Mouse (Mus musculus): ENCODE measurements around the gene Tmem106c. TPM values are rescaled to one million over a fixed set of nuclear protein-coding genes. Genes with fewer than 3 reads are reported as not detected.

Tmem106c gene
- 10 to 100 TPM; 16.6 to 20.9 TPM for total RNA-seq (2021)

- DNase-seq = peak; percentile 94 to 95
- intact Hi-C loops (cut with DNase I) = no loop called here
These were observed at the start of gene Tmem106c for GRCm38 (mm10) chr15:97963989-97964835. TSS of gene Tmem106c (plus strand) at chr15:97964200.

- intact Hi-C loops (cut with DNase I) = no loop called here
- DNase-seq = peak; percentile 64 to 67
These were observed 49.7 kb upstream of the Tmem106c start for GRCm38 (mm10) chr15:97914331-97914747.

- intact Hi-C loops (cut with DNase I) = no loop called here
- no peak for DNase-seq
These were observed 46.0 kb upstream of the Tmem106c start for GRCm38 (mm10) chr15:97917994-97918393.

GRCm38 (mm10) chr15:97919217-97919616 lies 44.8 kb upstream of the Tmem106c start:
- DNase-seq = no peak
- intact Hi-C loops (cut with DNase I) = no loop called here

GRCm38 (mm10) chr15:97920306-97920705 lies 43.7 kb upstream of the Tmem106c start:
- DNase-seq = no peak
- intact Hi-C loops (cut with DNase I) = no loop called here

GRCm38 (mm10) chr15:97921796-97922195 lies 42.2 kb upstream of the Tmem106c start:
- DNase-seq = no peak
- intact Hi-C loops (cut with DNase I) = no loop called here

- DNase-seq = peak in 1 of 2 experiments; percentile 32
- intact Hi-C loops (cut with DNase I) = no loop called here
These were observed 41.6 kb upstream of the Tmem106c start for GRCm38 (mm10) chr15:97922421-97922820.

GRCm38 (mm10) chr15:97927018-97927417 lies 37.0 kb upstream of the Tmem106c start:
- DNase-seq = no peak
- intact Hi-C loops (cut with DNase I) = no loop called here

- DNase-seq = no peak
- intact Hi-C loops (cut with DNase I) = no loop called here
These were observed 36.2 kb upstream of the Tmem106c start for GRCm38 (mm10) chr15:97927821-97928220.

GRCm38 (mm10) chr15:97929259-97929824 lies 34.7 kb upstream of the Tmem106c start:
- intact Hi-C loops (cut with DNase I) = no loop called here
- no peak for DNase-seq

GRCm38 (mm10) chr15:97932441-97932840 lies 31.6 kb upstream of the Tmem106c start:
- intact Hi-C loops (cut with DNase I) = no loop called here
- DNase-seq = no peak

- intact Hi-C loops (cut with DNase I) = no loop called here
- DNase-seq = peak; percentile 28 to 40
These were observed 25.4 kb upstream of the Tmem106c start for GRCm38 (mm10) chr15:97938580-97938979.

- DNase-seq = no peak
- intact Hi-C loops (cut with DNase I) = no loop called here
These were observed 23.9 kb upstream of the Tmem106c start for GRCm38 (mm10) chr15:97940088-97940487.

GRCm38 (mm10) chr15:97941306-97941705 lies 22.7 kb upstream of the Tmem106c start:
- intact Hi-C loops (cut with DNase I) = no loop called here
- no peak for DNase-seq

GRCm38 (mm10) chr15:97942538-97942937 lies 21.5 kb upstream of the Tmem106c start:
- intact Hi-C loops (cut with DNase I) = no loop called here
- no peak for DNase-seq

- DNase-seq = no peak
- intact Hi-C loops (cut with DNase I) = no loop called here
These were observed 20.6 kb upstream of the Tmem106c start for GRCm38 (mm10) chr15:97943356-97943755.

- DNase-seq = no peak
- intact Hi-C loops (cut with DNase I) = no loop called here
These were observed 19.0 kb upstream of the Tmem106c start for GRCm38 (mm10) chr15:97944919-97945574.

GRCm38 (mm10) chr15:97945656-97946315 lies 18.2 kb upstream of the Tmem106c start:
- no peak for DNase-seq
- intact Hi-C loops (cut with DNase I) = no loop called here

GRCm38 (mm10) chr15:97948720-97949119 lies 15.3 kb upstream of the Tmem106c start:
- intact Hi-C loops (cut with DNase I) = no loop called here

GRCm38 (mm10) chr15:97949706-97950105 lies 14.3 kb upstream of the Tmem106c start:
- DNase-seq = no peak
- intact Hi-C loops (cut with DNase I) = loop anchor here (2.0 to 5.0 kb wide), 3 partner anchors 79 to 232 kb away; no protein-coding TSS in a partner anchor

More at GRCm38 (mm10) chr15:97948720-97949119, 15.3 kb upstream of the Tmem106c start:
- DNase-seq = no peak

GRCm38 (mm10) chr15:97950240-97950639 lies 13.8 kb upstream of the Tmem106c start:
- intact Hi-C loops (cut with DNase I) = loop anchor here (2.0 to 5.0 kb wide), 3 partner anchors 79 to 233 kb away; no protein-coding TSS in a partner anchor
- DNase-seq = no peak
